Mouse (Mus musculus) lung, embryonic 16.5 days (tissue): ENCODE results near the gene Paqr7. TPM values are rescaled to one million over a fixed set of nuclear protein-coding genes. Genes with fewer than 3 reads are reported as not detected.
A peak's percentile ranks its signal among the peaks of the same experiment; 100 is the strongest.

Source experiments
- ATAC-seq: fragments of 200-750 bp; cut with Nextera tagmentation; 2 replicates; pipeline ENCODE4 v1.8.0; 2017; ENCODE audit warnings: low read depth, mild to moderate bottlenecking, moderate library complexity
- H3K27ac ChIP-seq: fragments of 300-500 bp; sonication (generic); 2 replicates; pipeline ENCODE4 v1.5.1; 2014; ENCODE audit warnings: mild to moderate bottlenecking, control low read depth, low read length
- H3K27me3 ChIP-seq: fragments of 300-500 bp; sonication (generic); 2 replicates; pipeline ENCODE4 v1.6.1; 2014; ENCODE audit warnings: low read depth, low read length, mixed read lengths; ENCODE audit not compliant: control insufficient read depth, insufficient read depth
- H3K36me3 ChIP-seq: fragments of 300-500 bp; sonication (generic); 2 replicates; pipeline ENCODE4 v1.6.1; 2014; ENCODE audit warnings: low read length; ENCODE audit not compliant: control insufficient read depth, insufficient read depth
- H3K4me1 ChIP-seq: fragments of 300-500 bp; sonication (generic); replicated peaks from 2 replicates; pipeline ENCODE4 v1.6.1; 2014; ENCODE audit warnings: low read length, mixed read lengths; ENCODE audit not compliant: control insufficient read depth, insufficient read depth
- H3K4me2 ChIP-seq: fragments of 300-500 bp; sonication (generic); 2 replicates; pipeline ENCODE4 v1.6.1; 2014; ENCODE audit warnings: low read depth, low read length, control low read depth
- H3K4me3 ChIP-seq: fragments of 300-500 bp; sonication (generic); 2 replicates; pipeline ENCODE4 v1.5.1; 2014; ENCODE audit warnings: mild to moderate bottlenecking, low read length, control low read depth
- H3K9ac ChIP-seq: fragments of 300-500 bp; sonication (generic); 2 replicates; pipeline ENCODE4 v1.6.1; 2014; ENCODE audit warnings: low read length, control low read depth
- H3K9me3 ChIP-seq: fragments of 300-500 bp; sonication (generic); 2 replicates; pipeline ENCODE4 v1.6.1; 2016; ENCODE audit warnings: low read length; ENCODE audit not compliant: control insufficient read depth
- WGBS: fragments of 180-500 bp; shearing (Covaris S2); extraction: QIAGEN DNeasy Blood & Tissue Kit; methylation state at CpG from one replicate; pipeline ENCODE4 v1.1.7; 2014; 5-methylcytosine and 5-hydroxymethylcytosine counted together
- polyA plus RNA-seq: library from polyadenylated mRNA; unstranded; fragments of >200 nt; fragmentation: Nextera tagmentation; extraction: Ambion mirVana; gene quantifications from 2 replicates; pipeline ENCODE4 v1.2.1, GENCODE M21; 2015

The Paqr7 gene
- polyA plus RNA-seq, 1 experiment from 2014 or later = 6.9 TPM

GRCm38 (mm10) chr4:134458856-134459255 lies 37.6 kb upstream of the Paqr7 start:
- WGBS = 63% methylated on average over 5 of the region's 5 CpGs

GRCm38 (mm10) chr4:134460277-134460676 lies 36.2 kb upstream of the Paqr7 start:
- Histone ChIP-seq H3K9ac (no peak overlapping the region), H3K4me1 (no peaks in the 10 kb centered on the region), H3K4me2 (no peak overlapping the region), H3K9me3 (no peaks in the 10 kb centered on the region), H3K36me3 (no peaks in the 10 kb centered on the region), H3K27ac (no peak overlapping the region), H3K27me3 (no peaks in the 10 kb centered on the region; the same call in 1 of the 2 replicates), H3K4me3 (no peak overlapping the region)
- ATAC-seq = no peak
- WGBS = 50% methylated on average over 10 of the region's 10 CpGs

More at GRCm38 (mm10) chr4:134458856-134459255, 37.6 kb upstream of the Paqr7 start:
- Histone ChIP-seq H3K4me2 (no peak overlapping the region), H3K4me1 (no peaks in the 10 kb centered on the region), H3K4me3 (no peak overlapping the region), H3K27me3 (peaks cover 9% of the 10 kb centered on the region), H3K36me3 (no peaks in the 10 kb centered on the region), H3K9ac (no peak overlapping the region), H3K9me3 (no peaks in the 10 kb centered on the region), H3K27ac (no peak overlapping the region)
- ATAC-seq = no peak

- H3K27ac ChIP-seq = no peak overlapping the region
- no peaks in the 10 kb centered on the region for H3K36me3 ChIP-seq
- no peak overlapping the region for H3K4me2 ChIP-seq
- H3K27me3 ChIP-seq = no peaks in the 10 kb centered on the region; the same call in 1 of the 2 replicates
- H3K4me3 ChIP-seq = no peak overlapping the region
- no peak overlapping the region for H3K9ac ChIP-seq
- no peaks in the 10 kb centered on the region for H3K9me3 ChIP-seq
- no peak for ATAC-seq
- no peaks in the 10 kb centered on the region for H3K4me1 ChIP-seq
- WGBS = 65% methylated on average over 5 of the region's 5 CpGs
Observed at GRCm38 (mm10) chr4:134461252-134461651, 35.2 kb upstream of the Paqr7 start.

GRCm38 (mm10) chr4:134465789-134466188 lies 30.7 kb upstream of the Paqr7 start:
- H3K9ac ChIP-seq = no peak overlapping the region
- H3K4me1 ChIP-seq = peaks cover 10% of the 10 kb centered on the region
- H3K27me3 ChIP-seq = no peaks in the 10 kb centered on the region
- no peak for ATAC-seq
- 31% methylated on average over 12 of the region's 12 CpGs for WGBS
- no peak overlapping the region for H3K4me2 ChIP-seq
- H3K36me3 ChIP-seq = peaks cover 2% of the 10 kb centered on the region
- no peak overlapping the region for H3K4me3 ChIP-seq
- H3K27ac ChIP-seq = no peak overlapping the region
- no peaks in the 10 kb centered on the region for H3K9me3 ChIP-seq

GRCm38 (mm10) chr4:134466381-134467262 lies 29.9 kb upstream of the Paqr7 start:
- WGBS = 55% methylated on average over 11 of the region's 11 CpGs

GRCm38 (mm10) chr4:134467435-134468214 lies 28.9 kb upstream of the Paqr7 start:
- ATAC-seq = peak; percentile 13
- Histone ChIP-seq H3K9me3 (0 out of 2 replicates have a peak, but pooled peaks cover 2% of the 10 kb centered on the region), H3K4me2 (peak overlapping the region; percentile 94), H3K4me3 (peak overlapping the region; percentile 92), H3K9ac (peak overlapping the region; percentile 93), H3K36me3 (peaks cover 16% of the 10 kb centered on the region), H3K27ac (peak overlapping the region; percentile 81), H3K4me1 (peaks cover 10% of the 10 kb centered on the region), H3K27me3 (no peaks in the 10 kb centered on the region)
- WGBS = 1% methylated on average over 31 of the region's 31 CpGs

More at GRCm38 (mm10) chr4:134466381-134467262, 29.9 kb upstream of the Paqr7 start:
- peak overlapping the region; percentile 94 for H3K4me2 ChIP-seq
- peak overlapping the region; percentile 93; the same call in 1 of the 2 replicates for H3K9ac ChIP-seq
- peak overlapping the region; percentile 55 for H3K27ac ChIP-seq
- H3K4me1 ChIP-seq = peaks cover 10% of the 10 kb centered on the region
- no peaks in the 10 kb centered on the region for H3K27me3 ChIP-seq
- peaks cover 9% of the 10 kb centered on the region for H3K36me3 ChIP-seq
- H3K4me3 ChIP-seq = no peak overlapping the region; the same call in 1 of the 2 replicates
- ATAC-seq = no peak
- H3K9me3 ChIP-seq = 0 out of 2 replicates have a peak, but pooled peaks cover 2% of the 10 kb centered on the region

GRCm38 (mm10) chr4:134468215-134468575 lies 28.3 kb upstream of the Paqr7 start, which contains the start of gene Stmn1:
TSS of gene Stmn1 (plus strand) at chr4:134468320.
- Histone ChIP-seq H3K27me3 (no peaks in the 10 kb centered on the region), H3K4me1 (peaks cover 10% of the 10 kb centered on the region), H3K36me3 (peaks cover 18% of the 10 kb centered on the region), H3K9ac (peak within 1 kb of the TSS; percentile 93), H3K4me2 (peak within 1 kb of the TSS; percentile 94), H3K27ac (peak within 1 kb of the TSS; percentile 96), H3K9me3 (0 out of 2 replicates have a peak, but pooled peaks cover 2% of the 10 kb centered on the region), H3K4me3 (peak within 1 kb of the TSS; percentile 92)
- whole genome bisulfite sequencing = under 1% methylated on average over 31 of the region's 31 CpGs
- ATAC-seq = peak; percentile 95

GRCm38 (mm10) chr4:134468578-134469266 lies 27.8 kb upstream of the Paqr7 start:
- peak; percentile 90 for ATAC-seq
- 0% methylated on average over 48 of the region's 68 CpGs for WGBS

More at GRCm38 (mm10) chr4:134468578-134469266, 27.8 kb upstream of the Paqr7 start:
- Histone ChIP-seq H3K4me1 (peaks cover 10% of the 10 kb centered on the region), H3K9ac (peak overlapping the region; percentile 93), H3K36me3 (peaks cover 19% of the 10 kb centered on the region), H3K27me3 (no peaks in the 10 kb centered on the region), H3K4me3 (peak overlapping the region; percentile 92), H3K27ac (peak overlapping the region; percentile 96), H3K9me3 (0 out of 2 replicates have a peak, but pooled peaks cover 2% of the 10 kb centered on the region), H3K4me2 (peak overlapping the region; percentile 78)
